Mouse (Mus musculus): ENCODE results near the gene Bod1l. TPM values are rescaled to one million over a fixed set of nuclear protein-coding genes. Genes with fewer than 3 reads are reported as not detected.

Gene Bod1l
- polyA plus RNA-seq, 1 experiment from 2014 or later: 26.5 TPM

DNA sequence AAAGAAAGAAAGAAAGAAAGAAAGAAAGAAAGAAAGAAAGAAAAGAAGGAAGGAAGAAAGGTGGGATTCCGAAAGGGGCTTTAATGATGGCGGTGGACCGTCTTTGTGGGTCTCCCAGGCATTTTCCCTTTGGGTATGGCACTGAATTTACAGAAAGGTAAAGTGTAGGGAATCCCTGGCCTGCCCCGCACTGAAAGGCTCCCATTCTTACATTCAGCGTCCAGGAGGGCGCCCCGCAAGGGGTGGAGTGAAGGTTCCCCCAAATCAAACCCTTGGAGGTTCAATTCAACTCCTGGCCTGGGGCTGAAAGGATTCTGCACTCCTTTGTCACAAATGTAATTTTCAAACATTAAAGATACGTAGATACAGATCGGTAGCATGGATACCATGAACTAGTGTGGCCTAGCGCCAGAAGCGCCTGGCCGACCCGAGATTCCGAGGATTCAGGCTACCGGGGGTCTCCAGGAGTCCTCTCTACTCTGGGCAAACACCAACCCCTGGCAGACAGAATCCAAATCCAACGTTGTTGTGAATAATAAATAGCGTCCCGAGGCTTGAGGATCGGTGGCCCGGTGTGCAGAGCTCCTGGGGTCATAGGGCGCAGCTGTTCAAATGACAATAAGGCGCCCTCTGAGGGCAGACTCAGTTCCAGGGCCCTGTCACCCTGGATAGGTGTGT, 83.1 kb downstream of the Bod1l start:
- CTCF ChIA-PET: no interaction called here
- H3K27me3 ChIP-seq: peaks cover 45% of the 10 kb centered on the region
- no peak for ATAC-seq
- TF ChIP-seq CTCF (IDR thresholded peaks at IDR 0.05): no peak
- no peak for DNase-seq (ENCODE audit: low read depth, low spot score)
- in situ Hi-C loops (cut with MboI; ENCODE audit: low pct_unique_long_range_greater_than_20kb): no loop called here
- POLR2A ChIA-PET: no interaction called here

GRCm38 (mm10) chr5:41760071-41760470, 84.0 kb downstream of the Bod1l start:
- in situ Hi-C loops (cut with MboI; ENCODE audit: low pct_unique_long_range_greater_than_20kb): no loop called here
- no peak for DNase-seq (ENCODE audit: low read depth, low spot score)
- ChIA-PET CTCF (no interaction called here), POLR2A (no interaction called here)
- H3K27me3 ChIP-seq: peaks cover 46% of the 10 kb centered on the region
- ATAC-seq: no peak
- TF ChIP-seq CTCF (IDR thresholded peaks at IDR 0.05): no peak

DNA sequence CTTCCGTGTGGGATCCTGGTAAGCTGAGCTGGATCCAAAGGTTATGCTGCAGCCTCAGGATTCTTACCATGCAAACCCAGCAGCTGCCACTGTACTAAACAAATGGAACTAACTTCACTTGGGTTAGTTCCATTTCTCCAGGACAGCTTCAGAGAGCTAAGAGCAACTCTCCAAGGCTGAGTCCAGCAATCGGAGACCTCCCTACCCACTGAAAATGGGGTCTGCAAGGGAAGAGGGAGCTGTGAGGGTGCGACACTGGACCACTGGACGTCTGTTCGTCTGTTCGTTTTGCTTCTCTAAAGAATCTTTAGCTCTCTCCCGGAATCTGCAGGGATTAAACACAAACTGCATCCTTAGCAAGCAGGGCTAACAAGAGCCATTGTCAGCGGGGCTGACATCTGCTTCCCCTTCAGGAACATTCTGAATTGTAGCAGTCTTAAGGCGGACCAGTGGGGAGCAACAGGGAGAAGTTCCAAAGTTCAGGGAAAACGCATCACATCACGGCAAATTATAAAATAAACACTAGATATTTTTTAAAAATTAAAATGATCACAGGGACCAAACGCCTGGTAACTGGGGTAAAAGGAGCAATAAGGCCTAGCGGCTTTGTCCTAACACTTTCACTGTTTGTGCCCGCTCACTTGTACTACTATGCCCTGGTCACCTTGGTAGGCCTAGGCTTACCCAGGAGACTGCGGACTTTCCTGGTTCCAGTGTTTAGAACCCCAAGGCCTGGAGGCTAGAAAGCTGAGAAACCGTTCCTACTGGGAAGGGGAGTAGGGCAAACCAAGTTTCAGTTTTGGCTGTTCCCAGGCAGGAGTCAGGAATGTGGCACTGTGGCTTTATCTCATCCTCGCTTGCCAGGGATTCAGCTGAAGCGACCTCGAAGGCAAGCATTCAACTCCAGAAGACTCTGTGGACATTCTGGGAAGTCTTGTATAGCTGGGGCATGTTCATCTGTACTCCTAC, 85.2 kb downstream of the Bod1l start:
- ChIA-PET CTCF (interaction anchor here (1.2 to 1.4 kb wide), 2 partner anchors 9 to 19 kb away, joined by 3 to 4 read pairs; no protein-coding TSS in a partner anchor), POLR2A (interaction anchor here (0.7 kb wide), 1 partner anchor 57 kb away, joined by 3 read pairs; no protein-coding TSS in a partner anchor)
- ATAC-seq (no peak), DNase-seq (ENCODE audit: low read depth, low spot score) (no peak)
- TF ChIP-seq CTCF (IDR thresholded peaks at IDR 0.05): no peak
- peaks cover 47% of the 10 kb centered on the region for H3K27me3 ChIP-seq
- in situ Hi-C loops (cut with MboI; ENCODE audit: low pct_unique_long_range_greater_than_20kb): no loop called here

DNA sequence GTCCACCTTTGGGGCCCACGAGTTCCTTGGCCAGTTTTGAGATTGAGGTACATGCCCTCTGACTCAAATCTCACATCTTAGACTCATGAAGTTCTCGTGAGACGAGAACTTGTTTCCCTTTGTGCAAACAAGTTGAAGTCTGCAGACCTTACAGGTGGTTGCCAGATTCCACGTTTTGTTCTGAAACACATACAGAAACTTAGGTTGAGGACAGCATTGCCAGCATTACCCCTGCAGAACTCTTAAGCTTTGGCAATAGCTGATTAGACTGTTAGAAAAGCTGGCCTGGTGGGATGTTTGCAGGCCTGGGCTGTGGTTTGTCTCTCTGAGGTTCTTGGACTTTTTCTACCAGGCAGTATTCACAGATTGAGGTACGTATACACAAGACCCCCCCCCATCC, 86.8 kb downstream of the Bod1l start:
- H3K27me3 ChIP-seq: peaks cover 34% of the 10 kb centered on the region
- CTCF ChIA-PET: interaction anchor here (1.4 kb wide), 1 partner anchor 17 kb away, joined by 4 read pairs; no protein-coding TSS in a partner anchor
- ATAC-seq (no peak), DNase-seq (ENCODE audit: low read depth, low spot score) (no peak)
- in situ Hi-C loops (cut with MboI; ENCODE audit: low pct_unique_long_range_greater_than_20kb): no loop called here
- POLR2A ChIA-PET: no interaction called here
- TF ChIP-seq CTCF (IDR thresholded peaks at IDR 0.05): no peak

DNA sequence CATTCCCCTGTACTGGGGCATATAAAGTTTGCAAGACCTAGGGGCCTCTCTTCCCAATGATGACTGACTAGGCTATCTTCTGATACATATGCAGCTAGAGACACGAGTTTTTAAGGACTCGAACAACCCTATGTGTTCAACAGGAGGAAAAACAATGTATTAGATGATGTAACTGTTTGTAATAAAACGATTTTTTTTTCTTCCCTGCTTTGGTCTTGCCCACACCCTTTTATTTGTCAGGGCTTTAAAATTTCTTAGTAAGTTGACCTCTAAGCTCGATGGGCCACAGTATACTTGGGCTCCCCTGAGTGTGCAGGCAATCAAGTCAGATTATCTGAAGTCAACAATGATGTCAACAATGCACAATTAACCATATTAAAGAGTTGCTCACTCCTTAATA, 87.7 kb downstream of the Bod1l start:
- TF ChIP-seq CTCF (IDR thresholded peaks at IDR 0.05): no peak
- peaks cover 34% of the 10 kb centered on the region for H3K27me3 ChIP-seq
- DNase-seq (ENCODE audit: low read depth, low spot score) (no peak), ATAC-seq (no peak)
- POLR2A ChIA-PET: no interaction called here
- in situ Hi-C loops (cut with MboI; ENCODE audit: low pct_unique_long_range_greater_than_20kb): no loop called here
- CTCF ChIA-PET: no interaction called here

DNA sequence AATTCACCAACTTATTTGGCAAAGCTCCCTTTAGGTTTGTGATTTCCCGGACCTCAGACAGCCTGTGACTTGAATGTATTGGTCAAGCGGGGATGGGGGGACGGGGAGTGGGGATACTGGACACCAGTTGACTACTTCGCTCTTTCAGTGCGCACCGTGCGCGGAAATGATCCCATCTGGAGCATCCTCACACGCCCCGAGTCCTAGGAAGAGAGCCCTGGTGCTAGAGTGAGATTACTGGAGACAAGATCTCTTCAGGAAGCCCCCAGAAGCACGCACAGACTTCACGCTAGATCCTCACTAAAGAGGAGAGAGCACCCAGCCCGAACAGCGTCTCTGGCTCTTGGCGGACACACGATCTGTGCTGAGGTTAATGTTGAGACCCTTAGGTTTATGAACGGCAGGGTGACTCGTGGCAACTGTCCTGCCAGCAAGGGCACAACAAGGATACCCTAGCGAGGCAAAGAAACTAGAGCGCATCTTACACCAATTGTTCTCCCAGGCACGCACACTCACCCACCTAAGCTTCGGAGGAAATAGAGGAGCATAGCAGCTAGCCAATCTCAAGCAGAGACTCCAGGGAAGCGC, 88.6 kb downstream of the Bod1l start:
- no peak for ATAC-seq
- in situ Hi-C loops (cut with MboI; ENCODE audit: low pct_unique_long_range_greater_than_20kb): no loop called here
- DNase-seq (ENCODE audit: low read depth, low spot score): no peak
- CTCF ChIA-PET: interaction anchor here (0.6 kb wide), 1 partner anchor 565 kb away, joined by 3 read pairs; no protein-coding TSS in a partner anchor
- peaks cover 28% of the 10 kb centered on the region for H3K27me3 ChIP-seq
- POLR2A ChIA-PET: no interaction called here
- no peak for TF ChIP-seq CTCF (IDR thresholded peaks at IDR 0.05)

DNA sequence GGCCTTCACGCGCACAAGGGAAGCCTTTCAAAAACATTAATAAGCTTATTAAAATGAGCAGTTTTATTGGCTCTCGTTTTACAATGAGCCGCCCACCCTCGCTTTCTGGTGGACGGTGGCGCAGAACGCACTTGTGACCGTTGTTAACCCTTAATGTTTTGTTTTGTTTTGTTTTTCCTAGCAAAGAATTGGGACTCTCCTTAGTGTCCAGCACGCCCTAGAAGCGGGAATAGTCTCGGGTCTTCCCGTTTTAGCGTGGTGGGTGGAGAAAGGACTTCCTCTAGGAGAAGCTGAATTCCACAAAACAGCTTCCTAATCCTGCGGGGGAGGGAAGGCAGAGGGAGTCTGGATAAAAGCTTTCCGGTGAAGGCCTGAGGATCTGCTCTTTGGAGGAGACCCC, 89.3 kb downstream of the Bod1l start:
- DNase-seq (ENCODE audit: low read depth, low spot score) (no peak), ATAC-seq (no peak)
- no peak for TF ChIP-seq CTCF (IDR thresholded peaks at IDR 0.05)
- in situ Hi-C loops (cut with MboI; ENCODE audit: low pct_unique_long_range_greater_than_20kb): no loop called here
- ChIA-PET POLR2A (no interaction called here), CTCF (interaction anchor here (0.6 to 0.9 kb wide), 2 partner anchors 15 to 565 kb away, joined by 3 read pairs; no protein-coding TSS in a partner anchor)
- peaks cover 28% of the 10 kb centered on the region for H3K27me3 ChIP-seq

- ChIA-PET POLR2A (interaction anchor here (0.6 kb wide), 1 partner anchor 14 kb away, joined by 3 read pairs; no protein-coding TSS in a partner anchor), CTCF (interaction anchor here (0.9 to 1.6 kb wide), 2 partner anchors 14 kb away, joined by 3 to 4 read pairs; no protein-coding TSS in a partner anchor)
- H3K27me3 ChIP-seq: peaks cover 28% of the 10 kb centered on the region
- TF ChIP-seq CTCF (IDR thresholded peaks at IDR 0.05): no peak
- no peak for ATAC-seq
- no peak for DNase-seq (ENCODE audit: low read depth, low spot score)
- in situ Hi-C loops (cut with MboI; ENCODE audit: low pct_unique_long_range_greater_than_20kb): no loop called here
Observed at GRCm38 (mm10) chr5:41754226-41754775, 89.8 kb downstream of the Bod1l start.

DNA sequence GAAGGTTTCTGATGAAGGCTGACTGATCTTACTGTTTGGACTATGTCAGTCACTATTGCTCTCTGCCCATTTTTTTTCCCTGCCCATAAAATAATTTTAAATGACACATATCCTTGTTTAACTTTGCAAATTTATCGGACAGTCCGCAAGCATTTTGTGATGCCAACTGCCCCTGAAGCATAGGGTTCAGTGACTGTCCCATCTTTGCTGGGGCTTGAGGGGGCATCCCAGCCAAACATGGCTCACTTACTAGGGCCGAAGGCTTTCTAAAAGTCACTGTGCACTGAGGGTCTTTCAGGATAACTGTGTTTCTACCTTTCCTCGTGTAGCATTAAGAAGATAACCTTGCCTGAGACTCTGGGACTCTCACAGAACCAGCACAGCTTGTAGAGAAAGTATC, 91.4 kb downstream of the Bod1l start:
- no peak for ATAC-seq
- H3K27me3 ChIP-seq: peaks cover 32% of the 10 kb centered on the region
- TF ChIP-seq CTCF (IDR thresholded peaks at IDR 0.05): no peak
- DNase-seq (ENCODE audit: low read depth, low spot score): no peak
- in situ Hi-C loops (cut with MboI; ENCODE audit: low pct_unique_long_range_greater_than_20kb): no loop called here
- ChIA-PET POLR2A (interaction anchor here (0.5 kb wide), 1 partner anchor 102 kb away, joined by 3 read pairs; no protein-coding TSS in a partner anchor), CTCF (interaction anchor here (1.6 kb wide), 1 partner anchor 15 kb away, joined by 4 read pairs; no protein-coding TSS in a partner anchor)
